Mouse (Mus musculus): ENCODE results near the gene Cyp1a2. TPM values are rescaled to one million over a fixed set of nuclear protein-coding genes. Genes with fewer than 3 reads are reported as not detected.

The Cyp1a2 gene
- polyA plus RNA-seq, 2 experiments, result not detected

GRCm38 (mm10) chr9:57628717-57629116, 54.8 kb downstream of the Cyp1a2 start:
- DNase-seq (ENCODE audit: low spot score) (no peak), ATAC-seq (ENCODE audit: low FRiP score, low read depth) (no peak)
- no peak overlapping the region for H3K4me2 ChIP-seq (replicated peaks; ENCODE audit: low read depth, low read length, severe bottlenecking)
- H3K4me3 ChIP-seq (replicated peaks; ENCODE audit: low read length), result no peak overlapping the region
- no peak overlapping the region for H3K9ac ChIP-seq (ENCODE audit: low read depth, low read length, severe bottlenecking)
- H3K27ac ChIP-seq (replicated peaks; ENCODE audit: low read depth, low read length), result no peak overlapping the region
- peaks cover 80% of the 10 kb centered on the region for H3K36me3 ChIP-seq (ENCODE audit: control insufficient read depth, insufficient read depth, low read length)
- TF ChIP-seq POLR2A (IDR thresholded peaks at IDR 0.05; ENCODE audit: borderline replicate concordance, extremely low read depth, insufficient read depth, insufficient read length), result no peak
- H3K4me1 ChIP-seq (ENCODE audit: control insufficient read depth, insufficient read depth, low read length), result no peaks in the 10 kb centered on the region
- H3K27me3 ChIP-seq (ENCODE audit: control insufficient read depth, insufficient read depth, low read length), result no peaks in the 10 kb centered on the region
- 93% methylated on average over 12 of the region's 12 CpGs for WGBS
- no peaks in the 10 kb centered on the region for H3K9me3 ChIP-seq (ENCODE audit: control insufficient read depth, low read length)

- H3K4me1 ChIP-seq (ENCODE audit: control insufficient read depth, insufficient read depth, low read length), result no peaks in the 10 kb centered on the region
Measured at GRCm38 (mm10) chr9:57627892-57628291, 55.6 kb downstream of the Cyp1a2 start.

GRCm38 (mm10) chr9:57627191-57627590, 56.3 kb downstream of the Cyp1a2 start:
- Histone ChIP-seq H3K27ac (replicated peaks; ENCODE audit: low read depth, low read length) (no peak overlapping the region), H3K9ac (ENCODE audit: low read depth, low read length, severe bottlenecking) (no peak overlapping the region), H3K27me3 (ENCODE audit: control insufficient read depth, insufficient read depth, low read length) (no peaks in the 10 kb centered on the region), H3K36me3 (ENCODE audit: control insufficient read depth, insufficient read depth, low read length) (peaks cover 75% of the 10 kb centered on the region), H3K4me1 (ENCODE audit: control insufficient read depth, insufficient read depth, low read length) (no peaks in the 10 kb centered on the region), H3K4me2 (replicated peaks; ENCODE audit: low read depth, low read length, severe bottlenecking) (no peak overlapping the region), H3K4me3 (replicated peaks; ENCODE audit: low read length) (no peak overlapping the region), H3K9me3 (ENCODE audit: control insufficient read depth, low read length) (no peaks in the 10 kb centered on the region)
- DNase-seq (ENCODE audit: low spot score) (no peak), ATAC-seq (ENCODE audit: low FRiP score, low read depth) (no peak)
- no peak for TF ChIP-seq POLR2A (IDR thresholded peaks at IDR 0.05; ENCODE audit: borderline replicate concordance, extremely low read depth, insufficient read depth, insufficient read length)
- 97% methylated on average over 17 of the region's 17 CpGs for WGBS

More at GRCm38 (mm10) chr9:57627892-57628291, 55.6 kb downstream of the Cyp1a2 start:
- Histone ChIP-seq H3K27ac (replicated peaks; ENCODE audit: low read depth, low read length) (no peak overlapping the region), H3K27me3 (ENCODE audit: control insufficient read depth, insufficient read depth, low read length) (no peaks in the 10 kb centered on the region), H3K9ac (ENCODE audit: low read depth, low read length, severe bottlenecking) (no peak overlapping the region), H3K4me3 (replicated peaks; ENCODE audit: low read length) (no peak overlapping the region), H3K36me3 (ENCODE audit: control insufficient read depth, insufficient read depth, low read length) (peaks cover 75% of the 10 kb centered on the region), H3K4me2 (replicated peaks; ENCODE audit: low read depth, low read length, severe bottlenecking) (no peak overlapping the region), H3K9me3 (ENCODE audit: control insufficient read depth, low read length) (no peaks in the 10 kb centered on the region)
- no peak for TF ChIP-seq POLR2A (IDR thresholded peaks at IDR 0.05; ENCODE audit: borderline replicate concordance, extremely low read depth, insufficient read depth, insufficient read length)
- WGBS, result 89% methylated on average over 11 of the region's 11 CpGs
- ATAC-seq (ENCODE audit: low FRiP score, low read depth), result no peak
- DNase-seq (ENCODE audit: low spot score), result no peak

Other genes starting within 250 kb of the Cyp1a2 start
- 32.1 and 32.8 TPM in 2 replicates for gene Ppcdc, start 243.6 kb downstream of the Cyp1a2 start, polyA plus RNA-seq (2012; rRNA removed)
- gene Ppcdc, start 243.6 kb downstream of the Cyp1a2 start, polyA plus RNA-seq (2014; fragmentation: Nextera tagmentation; extraction: Ambion mirVana), result 22.1 and 27.5 TPM in 2 replicates
- 33.8 and 45.3 TPM in 2 replicates for gene Scamp5, start 215.6 kb downstream of the Cyp1a2 start, polyA plus RNA-seq (2012; rRNA removed)
- 10.0 and 12.5 TPM in 2 replicates for gene Scamp5, start 215.6 kb downstream of the Cyp1a2 start, polyA plus RNA-seq (2014; fragmentation: Nextera tagmentation; extraction: Ambion mirVana)
- gene Rpp25, start 179.7 kb downstream of the Cyp1a2 start, polyA plus RNA-seq (2012; rRNA removed), result 0.60 and 0.74 TPM in 2 replicates
- gene Rpp25, start 179.7 kb downstream of the Cyp1a2 start, polyA plus RNA-seq (2014; fragmentation: Nextera tagmentation; extraction: Ambion mirVana), result 0.94 and 1.5 TPM in 2 replicates
- 168 and 174 TPM in 2 replicates for gene Cox5a, start 162.4 kb downstream of the Cyp1a2 start, polyA plus RNA-seq (2012; rRNA removed)
- gene Cox5a, start 162.4 kb downstream of the Cyp1a2 start, polyA plus RNA-seq (2014; fragmentation: Nextera tagmentation; extraction: Ambion mirVana), result 436 and 466 TPM in 2 replicates
- 16.2 and 19.0 TPM in 2 replicates for gene Fam219b, start 146.2 kb downstream of the Cyp1a2 start, polyA plus RNA-seq (2012; rRNA removed)
- 25.2 and 27.0 TPM in 2 replicates for gene Fam219b, start 146.2 kb downstream of the Cyp1a2 start, polyA plus RNA-seq (2014; fragmentation: Nextera tagmentation; extraction: Ambion mirVana)
- 51.0 and 55.6 TPM in 2 replicates for gene Mpi, start 130.9 kb downstream of the Cyp1a2 start, polyA plus RNA-seq (2012; rRNA removed)
- gene Mpi, start 130.9 kb downstream of the Cyp1a2 start, polyA plus RNA-seq (2014; fragmentation: Nextera tagmentation; extraction: Ambion mirVana), result 34.4 and 37.5 TPM in 2 replicates
- gene Scamp2, start 122.8 kb downstream of the Cyp1a2 start, polyA plus RNA-seq (2012; rRNA removed), result 75.3 and 99.2 TPM in 2 replicates
- 81.7 and 82.5 TPM in 2 replicates for gene Scamp2, start 122.8 kb downstream of the Cyp1a2 start, polyA plus RNA-seq (2014; fragmentation: Nextera tagmentation; extraction: Ambion mirVana)
- gene Ulk3, start 94.3 kb downstream of the Cyp1a2 start, polyA plus RNA-seq (2012; rRNA removed), result 41.7 and 47.2 TPM in 2 replicates
- 13.1 and 13.8 TPM in 2 replicates for gene Ulk3, start 94.3 kb downstream of the Cyp1a2 start, polyA plus RNA-seq (2014; fragmentation: Nextera tagmentation; extraction: Ambion mirVana)
- gene Cplx3, start 77.4 kb downstream of the Cyp1a2 start, polyA plus RNA-seq (2012; rRNA removed), result 0.03 TPM in 1 of 2 replicates, not detected in the other
- gene Cplx3, start 77.4 kb downstream of the Cyp1a2 start, polyA plus RNA-seq (2014; fragmentation: Nextera tagmentation; extraction: Ambion mirVana), result not detected in 2 replicates
- 0.09 TPM in 1 of 2 replicates, not detected in the other for gene Lman1l, start 62.9 kb downstream of the Cyp1a2 start, polyA plus RNA-seq (2012; rRNA removed)
- gene Lman1l, start 62.9 kb downstream of the Cyp1a2 start, polyA plus RNA-seq (2014; fragmentation: Nextera tagmentation; extraction: Ambion mirVana), result not detected in 2 replicates
- 88.5 and 91.4 TPM in 2 replicates for gene Csk, start 30.1 kb downstream of the Cyp1a2 start, polyA plus RNA-seq (2012; rRNA removed)
- 28.1 and 29.7 TPM in 2 replicates for gene Csk, start 30.1 kb downstream of the Cyp1a2 start, polyA plus RNA-seq (2014; fragmentation: Nextera tagmentation; extraction: Ambion mirVana)
- 0.03 and 0.04 TPM in 2 replicates for gene Cyp1a1, start 4.2 kb upstream of the Cyp1a2 start, polyA plus RNA-seq (2012; rRNA removed)
- not detected in 2 replicates for gene Cyp1a1, start 4.2 kb upstream of the Cyp1a2 start, polyA plus RNA-seq (2014; fragmentation: Nextera tagmentation; extraction: Ambion mirVana)
- gene Edc3, start 24.8 kb upstream of the Cyp1a2 start, polyA plus RNA-seq (2012; rRNA removed), result 21.0 and 24.4 TPM in 2 replicates
- gene Edc3, start 24.8 kb upstream of the Cyp1a2 start, polyA plus RNA-seq (2014; fragmentation: Nextera tagmentation; extraction: Ambion mirVana), result 25.7 and 27.7 TPM in 2 replicates
- gene Clk3, start 82.2 kb upstream of the Cyp1a2 start, polyA plus RNA-seq (2012; rRNA removed), result 133 and 146 TPM in 2 replicates
- gene Clk3, start 82.2 kb upstream of the Cyp1a2 start, polyA plus RNA-seq (2014; fragmentation: Nextera tagmentation; extraction: Ambion mirVana), result 56.1 and 76.3 TPM in 2 replicates
- gene Arid3b, start 153.1 kb upstream of the Cyp1a2 start, polyA plus RNA-seq (2012; rRNA removed), result 6.6 and 8.9 TPM in 2 replicates
- 2.9 and 6.3 TPM in 2 replicates for gene Arid3b, start 153.1 kb upstream of the Cyp1a2 start, polyA plus RNA-seq (2014; fragmentation: Nextera tagmentation; extraction: Ambion mirVana)
- 76.7 and 112 TPM in 2 replicates for gene Ubl7, start 227.3 kb upstream of the Cyp1a2 start, polyA plus RNA-seq (2012; rRNA removed)
- 99.0 and 114 TPM in 2 replicates for gene Ubl7, start 227.3 kb upstream of the Cyp1a2 start, polyA plus RNA-seq (2014; fragmentation: Nextera tagmentation; extraction: Ambion mirVana)

All from limb, embryonic 14.5 days (tissue).